Mouse (Mus musculus): ENCODE measurements at regions not wholly inside any gene's neighbourhood (a gene's known extent, or its start where the extent isn't known, plus 50 kb on each side); places are given as distances from the start of the nearest gene placed in this dataset.
A peak's percentile ranks its signal among the peaks of the same experiment; 100 is the strongest.

DNA sequence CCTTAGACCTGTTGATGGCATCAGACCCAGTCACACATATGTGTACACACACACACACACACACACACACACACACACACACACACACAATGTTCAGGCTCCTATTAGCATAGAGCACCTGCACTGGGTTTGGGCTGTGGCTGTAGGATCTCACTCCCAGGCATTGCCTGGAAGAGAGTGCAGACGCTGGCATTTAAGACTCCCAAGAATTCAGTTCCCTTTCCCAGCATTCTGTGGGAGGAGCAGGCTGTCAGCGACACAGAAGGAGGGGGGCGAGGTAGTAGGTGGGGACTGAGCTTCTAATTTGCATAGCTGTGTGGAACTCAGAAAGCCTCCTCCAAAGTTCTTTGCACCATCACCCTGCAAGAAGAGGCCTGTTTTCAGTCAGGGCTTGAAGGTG, 374.2 kb upstream of the Fam49b start:
- Histone ChIP-seq H3K4me3 (no peak overlapping the region), H3K27me3 (no peaks in the 10 kb centered on the region), H3K4me2 (no peak overlapping the region), H3K9me3 (replicated peaks) (no peaks in the 10 kb centered on the region), H3K27ac (no peak overlapping the region), H3K9ac (no peak overlapping the region), H3K4me1 (peaks cover 10% of the 10 kb centered on the region), H3K36me3 (ENCODE audit: poor library complexity, severe bottlenecking) (no peaks in the 10 kb centered on the region)
- ATAC-seq, result peak; percentile 88
- 0% methylated on average over 3 of the region's 3 CpGs for WGBS

- no peak overlapping the region for H3K4me2 ChIP-seq
- H3K9me3 ChIP-seq (replicated peaks), result no peaks in the 10 kb centered on the region
- no peaks in the 10 kb centered on the region for H3K27me3 ChIP-seq
- no peak overlapping the region for H3K4me3 ChIP-seq
- no peaks in the 10 kb centered on the region for H3K36me3 ChIP-seq (ENCODE audit: poor library complexity, severe bottlenecking)
- H3K4me1 ChIP-seq, result peaks cover 10% of the 10 kb centered on the region
- H3K27ac ChIP-seq, result no peak overlapping the region
- 89% methylated on average over 2 of the region's 2 CpGs for WGBS
- no peak overlapping the region for H3K9ac ChIP-seq
- ATAC-seq, result peak; percentile 55; the same call in 1 of the 2 replicates
Measured at GRCm38 (mm10) chr15:64434908-64435307, 374.6 kb upstream of the Fam49b start.

DNA sequence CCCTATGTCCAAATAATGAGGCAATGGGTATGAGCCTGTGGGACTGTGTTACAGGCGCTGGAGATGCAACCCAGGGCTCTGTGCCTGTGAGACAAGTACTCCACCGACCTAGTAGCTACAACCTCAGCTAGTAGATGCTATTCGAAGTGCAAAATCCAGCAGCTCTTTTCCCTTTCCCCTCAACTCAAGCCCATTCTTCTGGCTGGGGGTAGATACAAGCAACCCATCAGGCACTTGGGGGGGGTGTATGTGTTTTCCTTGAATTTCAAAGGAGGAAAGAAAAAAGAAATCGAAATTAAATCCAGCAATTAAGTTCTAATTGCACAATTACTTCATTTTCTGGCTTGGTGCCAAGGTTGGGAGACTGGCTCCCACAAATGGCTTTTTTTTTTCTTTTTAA, 372.4 kb upstream of the Gm21798 start:
- Histone ChIP-seq H3K9me3 (replicated peaks) (no peaks in the 10 kb centered on the region), H3K4me1 (peaks cover 40% of the 10 kb centered on the region), H3K27me3 (no peaks in the 10 kb centered on the region), H3K36me3 (ENCODE audit: poor library complexity, severe bottlenecking) (no peaks in the 10 kb centered on the region), H3K9ac (no peak overlapping the region), H3K27ac (no peak overlapping the region; the same call in 1 of the 2 replicates), H3K4me2 (no peak overlapping the region; the same call in 1 of the 2 replicates), H3K4me3 (no peak overlapping the region)
- 33% methylated on average over 4 of the region's 4 CpGs for WGBS
- ATAC-seq, result peak; percentile 79

DNA sequence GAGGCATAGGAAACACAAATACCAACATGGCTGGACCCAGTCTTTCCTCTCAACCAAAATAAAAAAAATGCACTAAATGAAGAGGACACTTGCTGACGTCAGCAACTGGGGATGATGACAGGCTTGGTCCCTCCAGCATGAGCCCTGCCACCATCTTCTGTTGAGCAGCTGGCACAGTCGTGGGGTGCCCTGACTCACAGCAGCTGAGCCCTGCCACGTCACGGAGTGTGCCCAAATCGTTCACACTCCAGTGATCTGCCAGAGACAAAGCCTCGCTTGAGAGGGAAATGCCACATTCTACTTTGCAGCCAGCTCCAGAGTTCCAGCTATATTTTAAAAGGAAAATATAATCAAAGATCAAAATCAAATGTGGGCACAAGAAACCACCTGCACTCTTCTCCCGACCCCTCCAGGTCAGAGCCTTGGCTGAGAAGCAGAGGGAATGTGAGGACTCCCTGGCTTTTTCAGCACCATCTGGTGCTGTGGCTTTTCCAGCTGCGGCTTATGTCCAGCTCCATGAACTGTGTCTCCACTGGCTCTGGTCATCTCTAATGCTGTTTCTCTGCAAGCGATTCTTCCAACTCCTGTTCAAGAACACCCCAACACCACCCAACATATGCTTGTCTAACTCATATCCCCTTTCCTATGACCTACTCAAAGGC, 371.0 kb upstream of the Gm21798 start:
- Histone ChIP-seq H3K36me3 (ENCODE audit: poor library complexity, severe bottlenecking) (no peaks in the 10 kb centered on the region), H3K4me2 (no peak overlapping the region), H3K4me3 (no peak overlapping the region), H3K9ac (no peak overlapping the region), H3K27ac (no peak overlapping the region), H3K9me3 (replicated peaks) (no peaks in the 10 kb centered on the region), H3K4me1 (peaks cover 40% of the 10 kb centered on the region), H3K27me3 (no peaks in the 10 kb centered on the region)
- peak; percentile 72 for ATAC-seq
- 55% methylated on average over 9 of the region's 9 CpGs for WGBS

DNA sequence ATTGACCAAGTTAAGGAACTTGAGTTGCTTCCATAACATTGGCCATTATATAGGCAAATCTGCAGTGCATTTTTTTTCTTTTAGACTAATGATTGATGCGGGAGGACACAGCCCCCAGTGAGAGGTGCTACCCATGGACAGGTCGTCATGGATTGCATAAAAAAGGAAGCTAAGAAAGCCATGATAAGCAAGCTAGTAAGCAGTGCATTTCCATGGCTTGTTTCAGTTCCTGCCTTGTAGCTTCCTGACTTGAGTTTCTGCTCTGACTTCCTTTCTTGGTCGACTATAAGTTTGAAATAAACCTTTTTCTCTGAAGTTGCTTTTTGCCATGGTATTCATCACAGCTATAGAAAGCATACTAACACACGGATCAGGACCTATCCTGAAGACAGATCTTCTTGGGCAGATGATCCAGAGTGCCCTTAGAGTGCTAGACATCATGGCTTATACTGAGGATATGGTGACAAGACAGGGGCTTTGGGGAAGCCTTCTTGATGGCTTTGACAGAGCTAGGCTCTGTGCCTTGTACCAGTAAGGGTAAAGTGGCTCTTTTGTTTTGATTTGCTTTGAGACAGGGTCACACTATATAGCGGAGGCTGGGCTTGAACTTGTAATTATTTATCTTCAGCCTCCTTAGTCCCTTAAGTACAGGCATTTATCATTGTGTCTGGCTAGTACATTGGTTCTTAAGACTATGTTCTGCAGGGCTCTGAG, 370.1 kb upstream of the Gm21798 start:
- no peak for ATAC-seq
- Histone ChIP-seq H3K4me2 (no peak overlapping the region), H3K4me1 (peaks cover 40% of the 10 kb centered on the region), H3K4me3 (no peak overlapping the region), H3K27me3 (no peaks in the 10 kb centered on the region), H3K36me3 (ENCODE audit: poor library complexity, severe bottlenecking) (no peaks in the 10 kb centered on the region), H3K9ac (no peak overlapping the region), H3K9me3 (replicated peaks) (no peaks in the 10 kb centered on the region), H3K27ac (no peak overlapping the region)
- 75% methylated on average over 5 of the region's 5 CpGs for WGBS

- no peak overlapping the region for H3K9ac ChIP-seq
- H3K27ac ChIP-seq, result no peak overlapping the region
- peaks cover 40% of the 10 kb centered on the region for H3K4me1 ChIP-seq
- no peaks in the 10 kb centered on the region for H3K36me3 ChIP-seq (ENCODE audit: poor library complexity, severe bottlenecking)
- H3K4me2 ChIP-seq, result no peak overlapping the region
- no peaks in the 10 kb centered on the region for H3K9me3 ChIP-seq (replicated peaks)
- WGBS, result 80% methylated on average over 7 of the region's 7 CpGs
- no peaks in the 10 kb centered on the region for H3K27me3 ChIP-seq
- peak; percentile 20; the same call in 1 of the 2 replicates for ATAC-seq
- H3K4me3 ChIP-seq, result no peak overlapping the region
Measured at GRCm38 (mm10) chr15:64448581-64449140, 368.8 kb upstream of the Gm21798 start.

DNA sequence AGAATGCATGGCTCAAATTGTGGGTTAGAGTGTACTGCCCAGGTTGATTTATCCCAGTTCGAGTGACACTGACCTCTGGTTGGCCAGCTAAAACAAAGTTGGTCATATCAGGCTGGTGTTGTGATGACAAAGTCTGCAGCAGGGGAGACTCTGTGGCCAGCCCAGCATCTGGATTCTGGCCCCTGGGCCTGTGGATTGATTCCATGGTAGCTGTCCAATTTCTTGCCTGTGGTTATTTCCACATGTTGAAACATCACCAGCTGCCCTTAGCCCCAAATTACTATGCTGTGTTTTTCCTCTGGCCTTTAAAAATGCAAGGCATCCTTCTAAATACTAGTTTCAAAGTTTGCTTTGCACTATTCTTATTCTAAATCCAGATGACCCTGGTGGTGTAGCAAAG, 346.8 kb upstream of the Gm21798 start:
- Histone ChIP-seq H3K4me1 (no peaks in the 10 kb centered on the region), H3K9ac (no peak overlapping the region), H3K36me3 (ENCODE audit: poor library complexity, severe bottlenecking) (no peaks in the 10 kb centered on the region), H3K9me3 (replicated peaks) (no peaks in the 10 kb centered on the region), H3K4me2 (no peak overlapping the region), H3K27me3 (no peaks in the 10 kb centered on the region), H3K27ac (no peak overlapping the region), H3K4me3 (no peak overlapping the region)
- WGBS, result 88% methylated on average over 1 of the region's 1 CpGs
- ATAC-seq, result no peak

GRCm38 (mm10) chr15:64471597-64471996, 345.9 kb upstream of the Gm21798 start:
- WGBS, result 75% methylated on average over 2 of the region's 2 CpGs
- no peaks in the 10 kb centered on the region for H3K9me3 ChIP-seq (replicated peaks)
- no peaks in the 10 kb centered on the region for H3K4me1 ChIP-seq
- no peak overlapping the region for H3K4me3 ChIP-seq
- H3K4me2 ChIP-seq, result no peak overlapping the region
- H3K9ac ChIP-seq, result no peak overlapping the region
- H3K27me3 ChIP-seq, result no peaks in the 10 kb centered on the region
- H3K36me3 ChIP-seq (ENCODE audit: poor library complexity, severe bottlenecking), result no peaks in the 10 kb centered on the region
- no peak overlapping the region for H3K27ac ChIP-seq
- ATAC-seq, result no peak

DNA sequence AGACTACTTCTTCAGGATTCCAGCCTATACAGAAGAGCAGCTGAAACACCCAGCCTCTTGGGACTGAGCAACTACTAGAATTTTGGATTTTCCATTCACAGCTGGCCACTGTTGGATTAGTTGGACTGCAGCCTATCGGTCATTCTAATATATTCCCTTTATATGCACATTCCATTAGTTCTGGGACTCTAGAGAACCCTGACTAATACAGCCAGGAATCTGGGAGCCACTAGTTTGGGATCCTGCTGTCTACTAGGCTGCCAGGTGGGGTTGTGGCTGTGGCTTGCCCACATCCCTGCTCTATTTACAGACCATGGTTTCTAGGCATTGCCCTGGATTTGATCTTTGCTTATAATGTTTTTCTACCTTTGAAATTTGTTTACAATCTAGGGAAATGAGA, 343.3 kb upstream of the Gm21798 start:
- WGBS, result 97% methylated on average over 1 of the region's 1 CpGs
- H3K36me3 ChIP-seq (ENCODE audit: poor library complexity, severe bottlenecking), result no peaks in the 10 kb centered on the region
- no peaks in the 10 kb centered on the region for H3K27me3 ChIP-seq
- no peak overlapping the region for H3K27ac ChIP-seq
- H3K4me1 ChIP-seq, result no peaks in the 10 kb centered on the region
- ATAC-seq, result no peak
- H3K9me3 ChIP-seq (replicated peaks), result no peaks in the 10 kb centered on the region
- H3K4me2 ChIP-seq, result no peak overlapping the region
- H3K4me3 ChIP-seq, result no peak overlapping the region
- no peak overlapping the region for H3K9ac ChIP-seq

DNA sequence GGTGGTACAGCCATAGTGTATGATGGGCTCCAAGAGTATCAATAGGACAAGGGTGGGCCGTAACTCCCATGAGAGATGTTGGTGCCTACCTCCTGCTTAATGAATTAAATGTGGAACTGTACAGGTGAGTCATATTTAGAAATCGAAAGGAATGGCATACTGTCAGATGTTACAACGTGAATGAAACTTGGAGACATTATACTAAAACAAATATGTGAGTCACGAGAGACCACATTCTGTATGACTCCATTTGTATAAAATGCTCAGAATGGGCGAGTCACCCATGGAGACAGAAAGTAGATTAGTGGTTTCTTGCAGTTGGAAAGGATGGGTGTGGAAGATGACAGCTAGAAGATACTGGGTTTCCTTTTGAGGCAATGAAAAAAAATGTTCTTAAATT, 340.4 kb upstream of the Gm21798 start:
- Histone ChIP-seq H3K4me1 (peaks cover 11% of the 10 kb centered on the region), H3K4me3 (no peak overlapping the region), H3K27ac (no peak overlapping the region), H3K9me3 (replicated peaks) (no peaks in the 10 kb centered on the region), H3K27me3 (no peaks in the 10 kb centered on the region), H3K36me3 (ENCODE audit: poor library complexity, severe bottlenecking) (no peaks in the 10 kb centered on the region), H3K4me2 (no peak overlapping the region), H3K9ac (no peak overlapping the region)
- 95% methylated on average over 5 of the region's 5 CpGs for WGBS
- no peak for ATAC-seq

- WGBS, result 37% methylated on average over 6 of the region's 6 CpGs
- Histone ChIP-seq H3K27ac (no peak overlapping the region), H3K9ac (no peak overlapping the region), H3K4me2 (no peak overlapping the region), H3K4me1 (peaks cover 11% of the 10 kb centered on the region), H3K27me3 (no peaks in the 10 kb centered on the region), H3K9me3 (replicated peaks) (no peaks in the 10 kb centered on the region), H3K4me3 (no peak overlapping the region), H3K36me3 (ENCODE audit: poor library complexity, severe bottlenecking) (no peaks in the 10 kb centered on the region)
- ATAC-seq, result no peak
Measured at GRCm38 (mm10) chr15:64480625-64481024, 336.9 kb upstream of the Gm21798 start.

- Histone ChIP-seq H3K9ac (no peak overlapping the region), H3K27me3 (no peaks in the 10 kb centered on the region), H3K9me3 (replicated peaks) (no peaks in the 10 kb centered on the region), H3K4me2 (no peak overlapping the region), H3K4me3 (no peak overlapping the region), H3K36me3 (ENCODE audit: poor library complexity, severe bottlenecking) (no peaks in the 10 kb centered on the region), H3K4me1 (peaks cover 11% of the 10 kb centered on the region), H3K27ac (no peak overlapping the region)
- ATAC-seq, result no peak
Measured at GRCm38 (mm10) chr15:64481226-64481625, 336.3 kb upstream of the Gm21798 start.
